Mouse (Mus musculus): ENCODE results near the gene Asic2. TPM values are rescaled to one million over a fixed set of nuclear protein-coding genes. Genes with fewer than 3 reads are reported as not detected.

Gene Asic2
- polyA plus RNA-seq, 1 experiment from 2014 or later = 3.1 TPM

DNA sequence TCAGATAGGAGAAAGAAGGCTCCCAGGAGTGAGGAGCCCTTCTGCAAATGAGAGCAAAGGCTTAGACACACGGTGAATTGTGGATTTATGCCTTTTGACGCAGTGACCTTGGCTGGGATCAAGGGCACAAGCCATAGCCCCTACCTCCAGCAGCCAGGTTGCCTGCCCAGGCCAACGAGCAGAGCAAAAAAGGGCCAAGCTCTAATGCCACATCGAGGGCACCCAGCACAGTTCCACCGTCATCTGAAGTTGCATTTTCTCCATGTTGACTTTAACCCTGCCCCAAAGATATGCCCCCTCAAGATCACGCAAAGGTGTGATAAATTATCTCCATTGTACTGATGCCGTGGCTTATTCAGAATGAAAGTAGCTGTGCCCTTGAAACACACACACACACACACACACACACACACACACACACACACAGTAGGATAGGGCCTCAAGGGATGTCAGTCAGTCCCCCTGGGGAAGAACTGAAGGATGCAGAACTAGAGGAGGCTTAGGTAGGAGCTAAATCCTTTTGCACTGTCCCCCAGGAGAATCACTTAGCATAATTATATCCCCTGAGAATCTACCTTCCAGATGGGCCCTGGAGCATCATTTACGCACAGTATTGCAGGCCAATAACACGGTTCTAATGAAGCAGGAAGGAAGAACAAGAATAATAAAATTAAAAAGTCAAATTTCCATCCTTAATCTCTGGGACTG lies 96.6 kb downstream of the Asic2 start:
- Histone ChIP-seq H3K27me3 (no peaks in the 10 kb centered on the region), H3K9ac (replicated peaks) (no peak overlapping the region), H3K4me3 (no peak overlapping the region), H3K4me1 (peaks cover 10% of the 10 kb centered on the region; the same call in 1 of the 2 replicates), H3K4me2 (replicated peaks) (no peak overlapping the region), H3K36me3 (no peaks in the 10 kb centered on the region), H3K9me3 (no peaks in the 10 kb centered on the region), H3K27ac (replicated peaks) (peak overlapping the region; percentile 49)
- no peak for ATAC-seq (ENCODE audit: low FRiP score, low read depth)
- 52% methylated on average over 9 of the region's 9 CpGs for WGBS

GRCm38 (mm10) chr11:81865661-81866382 lies 102.4 kb downstream of the Asic2 start:
- Histone ChIP-seq H3K4me3 (no peak overlapping the region), H3K9me3 (no peaks in the 10 kb centered on the region), H3K36me3 (no peaks in the 10 kb centered on the region), H3K27ac (replicated peaks) (0 out of 2 replicates have a peak overlapping the region, but pooled peaks have one; percentile 6), H3K9ac (replicated peaks) (no peak overlapping the region), H3K27me3 (no peaks in the 10 kb centered on the region), H3K4me1 (peaks cover 22% of the 10 kb centered on the region), H3K4me2 (replicated peaks) (no peak overlapping the region)
- no peak for ATAC-seq (ENCODE audit: low FRiP score, low read depth)
- WGBS = 54% methylated on average over 10 of the region's 10 CpGs

- Histone ChIP-seq H3K9me3 (no peaks in the 10 kb centered on the region), H3K9ac (replicated peaks) (no peak within 1 kb of the TSS), H3K27ac (replicated peaks) (peak within 1 kb of the TSS; percentile 35), H3K4me2 (replicated peaks) (no peak within 1 kb of the TSS), H3K36me3 (no peaks in the 10 kb centered on the region), H3K27me3 (no peaks in the 10 kb centered on the region), H3K4me1 (peaks cover 19% of the 10 kb centered on the region), H3K4me3 (no peak within 1 kb of the TSS)
- ATAC-seq (ENCODE audit: low FRiP score, low read depth) = peak; percentile 63
- WGBS = 26% methylated on average over 4 of the region's 4 CpGs
Observed at GRCm38 (mm10) chr11:81860250-81860972, 107.8 kb downstream of the Asic2 start, which contains the start of gene 5530401A14Rik. 5530401A14Rik (plus strand) TSS chr11:81860673.

GRCm38 (mm10) chr11:81847773-81848490 lies 120.3 kb downstream of the Asic2 start:
- H3K27me3 ChIP-seq = no peaks in the 10 kb centered on the region
- H3K4me2 ChIP-seq (replicated peaks) = no peak overlapping the region
- H3K27ac ChIP-seq (replicated peaks) = no peak overlapping the region
- peaks cover 10% of the 10 kb centered on the region for H3K4me1 ChIP-seq
- H3K9ac ChIP-seq (replicated peaks) = no peak overlapping the region
- H3K36me3 ChIP-seq = no peaks in the 10 kb centered on the region
- H3K9me3 ChIP-seq = no peaks in the 10 kb centered on the region
- 85% methylated on average over 1 of the region's 1 CpGs for WGBS
- ATAC-seq (ENCODE audit: low FRiP score, low read depth) = no peak
- no peak overlapping the region for H3K4me3 ChIP-seq

DNA sequence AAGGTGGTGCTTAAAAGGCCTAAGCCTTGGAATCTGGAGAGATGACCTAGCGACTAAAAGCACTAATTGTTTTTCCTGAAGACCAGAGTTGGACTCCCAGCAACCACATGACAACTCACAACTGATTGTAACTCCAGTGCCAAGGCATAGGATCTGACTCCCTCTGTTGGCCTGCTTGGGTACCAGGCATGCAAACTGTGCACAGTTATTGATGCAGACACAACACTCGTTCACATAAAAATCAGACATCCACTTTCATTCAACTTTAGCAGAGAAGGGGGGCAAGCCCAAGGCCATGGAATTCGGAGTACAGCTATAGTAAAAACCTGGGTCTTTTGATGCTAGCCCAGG lies 122.6 kb downstream of the Asic2 start:
- H3K9me3 ChIP-seq = no peaks in the 10 kb centered on the region
- H3K4me3 ChIP-seq = no peak overlapping the region
- H3K27me3 ChIP-seq = no peaks in the 10 kb centered on the region
- H3K27ac ChIP-seq (replicated peaks) = no peak overlapping the region
- H3K4me2 ChIP-seq (replicated peaks) = no peak overlapping the region
- H3K36me3 ChIP-seq = no peaks in the 10 kb centered on the region
- H3K9ac ChIP-seq (replicated peaks) = no peak overlapping the region
- WGBS = 64% methylated on average over 3 of the region's 3 CpGs
- peaks cover 9% of the 10 kb centered on the region for H3K4me1 ChIP-seq
- no peak for ATAC-seq (ENCODE audit: low FRiP score, low read depth)

- no peaks in the 10 kb centered on the region for H3K9me3 ChIP-seq
- 66% methylated on average over 5 of the region's 5 CpGs for WGBS
- ATAC-seq (ENCODE audit: low FRiP score, low read depth) = no peak
Observed at GRCm38 (mm10) chr11:81845010-81845685, 123.1 kb downstream of the Asic2 start.

GRCm38 (mm10) chr11:81841001-81841400 lies 127.3 kb downstream of the Asic2 start:
- 67% methylated on average over 2 of the region's 2 CpGs for WGBS
- H3K9me3 ChIP-seq = no peaks in the 10 kb centered on the region
- H3K36me3 ChIP-seq = no peaks in the 10 kb centered on the region
- H3K4me1 ChIP-seq = peaks cover 10% of the 10 kb centered on the region; the same call in 1 of the 2 replicates
- H3K27me3 ChIP-seq = no peaks in the 10 kb centered on the region
- ATAC-seq (ENCODE audit: low FRiP score, low read depth) = no peak
- no peak overlapping the region for H3K9ac ChIP-seq (replicated peaks)
- no peak overlapping the region for H3K4me3 ChIP-seq
- no peak overlapping the region for H3K27ac ChIP-seq (replicated peaks)
- no peak overlapping the region for H3K4me2 ChIP-seq (replicated peaks)

More at GRCm38 (mm10) chr11:81845010-81845685, 123.1 kb downstream of the Asic2 start:
- Histone ChIP-seq H3K27ac (replicated peaks) (no peak overlapping the region), H3K27me3 (no peaks in the 10 kb centered on the region), H3K4me1 (0 out of 2 replicates have a peak, but pooled peaks cover 5% of the 10 kb centered on the region), H3K4me2 (replicated peaks) (no peak overlapping the region), H3K9ac (replicated peaks) (no peak overlapping the region), H3K36me3 (no peaks in the 10 kb centered on the region), H3K4me3 (no peak overlapping the region)

DNA sequence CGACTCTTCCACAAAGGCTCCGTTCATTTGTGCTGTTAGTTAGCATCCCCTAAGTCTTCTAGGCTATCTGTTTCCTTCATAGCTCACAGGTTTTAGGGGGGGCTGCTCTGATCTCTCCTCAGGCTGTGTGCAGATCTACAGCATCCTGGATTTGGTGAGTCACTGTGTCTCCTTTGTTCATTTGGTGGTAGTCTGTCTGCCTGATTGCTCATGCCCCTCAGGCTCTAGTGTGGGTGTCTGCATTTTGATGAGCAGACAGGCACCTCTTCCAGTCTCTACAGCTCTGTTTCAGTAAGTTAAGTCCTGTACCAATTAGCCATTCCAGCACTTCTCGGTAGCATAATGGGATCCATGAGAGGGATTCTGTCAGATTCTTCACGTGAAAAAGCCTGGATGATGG lies 129.8 kb downstream of the Asic2 start:
- Histone ChIP-seq H3K27me3 (no peaks in the 10 kb centered on the region), H3K9ac (replicated peaks) (no peak overlapping the region), H3K4me3 (no peak overlapping the region), H3K4me2 (replicated peaks) (no peak overlapping the region), H3K36me3 (no peaks in the 10 kb centered on the region), H3K4me1 (peaks cover 5% of the 10 kb centered on the region; the same call in 1 of the 2 replicates), H3K9me3 (no peaks in the 10 kb centered on the region), H3K27ac (replicated peaks) (peak overlapping the region; percentile 46; the same call in 1 of the 2 replicates)
- 59% methylated on average over 4 of the region's 4 CpGs for WGBS
- no peak for ATAC-seq (ENCODE audit: low FRiP score, low read depth)

DNA sequence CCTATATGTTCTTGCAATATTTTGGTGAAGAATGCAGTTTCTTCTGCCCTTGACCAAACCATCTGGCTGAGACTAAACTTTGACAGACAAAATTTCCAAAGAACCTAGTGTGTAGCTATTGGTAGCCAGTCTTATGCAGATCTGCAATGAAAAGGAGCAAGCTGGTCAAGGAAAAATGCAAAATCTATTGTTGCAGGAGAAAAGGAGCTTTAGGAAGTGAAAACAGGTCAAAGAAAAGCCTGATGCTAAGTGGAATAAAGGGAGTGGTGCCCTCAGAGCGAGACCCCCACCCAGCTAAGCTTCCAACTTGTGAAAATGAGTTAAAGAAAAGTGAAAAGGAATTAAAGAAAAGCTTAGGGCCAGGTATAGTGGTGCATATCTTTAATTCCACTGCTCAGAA lies 135.9 kb downstream of the Asic2 start:
- Histone ChIP-seq H3K9ac (replicated peaks) (no peak overlapping the region), H3K4me3 (no peak overlapping the region), H3K4me2 (replicated peaks) (no peak overlapping the region), H3K36me3 (no peaks in the 10 kb centered on the region), H3K4me1 (no peaks in the 10 kb centered on the region), H3K27me3 (no peaks in the 10 kb centered on the region), H3K9me3 (no peaks in the 10 kb centered on the region), H3K27ac (replicated peaks) (no peak overlapping the region)
- ATAC-seq (ENCODE audit: low FRiP score, low read depth) = no peak
- WGBS = 27% methylated on average over 1 of the region's 1 CpGs

DNA sequence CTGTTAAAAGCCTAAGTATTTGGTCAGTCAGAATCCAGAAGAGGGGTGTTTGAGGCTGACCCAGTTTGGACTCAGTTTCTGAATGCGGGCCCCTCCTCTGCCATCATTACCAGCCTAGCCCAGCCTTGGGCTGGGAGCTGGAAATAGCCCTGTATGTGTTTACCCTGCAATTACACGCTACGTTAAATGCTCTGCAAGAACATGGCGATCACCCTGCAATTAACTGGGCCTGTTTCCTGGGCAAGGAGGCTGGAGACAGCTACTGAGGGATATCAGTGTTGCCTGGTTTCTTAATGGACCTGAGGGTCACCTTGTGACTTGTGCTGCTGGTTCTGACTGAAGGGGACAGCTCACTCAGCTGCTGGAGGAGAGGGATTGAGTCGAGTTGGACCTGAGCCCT lies 151.7 kb downstream of the Asic2 start:
- H3K9ac ChIP-seq (replicated peaks) = no peak overlapping the region
- ATAC-seq (ENCODE audit: low FRiP score, low read depth) = no peak
- no peaks in the 10 kb centered on the region for H3K9me3 ChIP-seq
- H3K4me2 ChIP-seq (replicated peaks) = no peak overlapping the region
- no peak overlapping the region for H3K4me3 ChIP-seq
- 74% methylated on average over 5 of the region's 5 CpGs for WGBS
- H3K27me3 ChIP-seq = no peaks in the 10 kb centered on the region
- H3K27ac ChIP-seq (replicated peaks) = no peak overlapping the region
- H3K4me1 ChIP-seq = no peaks in the 10 kb centered on the region
- no peaks in the 10 kb centered on the region for H3K36me3 ChIP-seq

DNA sequence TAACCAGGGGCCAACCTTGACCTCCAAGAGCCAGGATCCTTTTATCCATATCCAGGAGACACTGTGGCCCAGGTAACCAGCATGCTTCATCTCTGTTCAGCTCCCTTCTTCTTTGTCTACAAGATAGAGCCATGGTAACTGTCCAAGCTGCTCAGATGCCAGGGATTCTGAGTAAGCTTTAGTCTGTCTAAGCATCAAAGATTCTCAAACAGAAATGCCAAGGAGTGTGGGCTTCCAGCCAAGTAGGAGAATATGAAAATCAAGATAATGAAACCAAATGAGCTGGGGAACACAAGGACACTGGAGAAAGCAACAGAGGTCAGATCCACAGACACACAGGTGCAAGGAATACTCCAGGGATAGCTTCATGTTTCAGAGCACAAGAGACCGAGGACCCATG lies 153.4 kb downstream of the Asic2 start:
- ATAC-seq (ENCODE audit: low FRiP score, low read depth) = no peak
- Histone ChIP-seq H3K27me3 (no peaks in the 10 kb centered on the region), H3K36me3 (no peaks in the 10 kb centered on the region), H3K9ac (replicated peaks) (no peak overlapping the region), H3K4me2 (replicated peaks) (no peak overlapping the region), H3K4me1 (no peaks in the 10 kb centered on the region), H3K27ac (replicated peaks) (no peak overlapping the region), H3K9me3 (no peaks in the 10 kb centered on the region), H3K4me3 (no peak overlapping the region)
- WGBS = 94% methylated on average over 1 of the region's 1 CpGs
